Mouse (Mus musculus) testis, postnatal 10 days (tissue): Measurements from ENCODE around the gene Carm1.
A peak's percentile ranks its signal among the peaks of the same experiment; 100 is the strongest.

Experiments used
- DNase-seq: peaks from one replicate; pipeline ENCODE4 v3.0.0; 2021; ENCODE audit warnings: low spot score

Carm1 gene

DNA sequence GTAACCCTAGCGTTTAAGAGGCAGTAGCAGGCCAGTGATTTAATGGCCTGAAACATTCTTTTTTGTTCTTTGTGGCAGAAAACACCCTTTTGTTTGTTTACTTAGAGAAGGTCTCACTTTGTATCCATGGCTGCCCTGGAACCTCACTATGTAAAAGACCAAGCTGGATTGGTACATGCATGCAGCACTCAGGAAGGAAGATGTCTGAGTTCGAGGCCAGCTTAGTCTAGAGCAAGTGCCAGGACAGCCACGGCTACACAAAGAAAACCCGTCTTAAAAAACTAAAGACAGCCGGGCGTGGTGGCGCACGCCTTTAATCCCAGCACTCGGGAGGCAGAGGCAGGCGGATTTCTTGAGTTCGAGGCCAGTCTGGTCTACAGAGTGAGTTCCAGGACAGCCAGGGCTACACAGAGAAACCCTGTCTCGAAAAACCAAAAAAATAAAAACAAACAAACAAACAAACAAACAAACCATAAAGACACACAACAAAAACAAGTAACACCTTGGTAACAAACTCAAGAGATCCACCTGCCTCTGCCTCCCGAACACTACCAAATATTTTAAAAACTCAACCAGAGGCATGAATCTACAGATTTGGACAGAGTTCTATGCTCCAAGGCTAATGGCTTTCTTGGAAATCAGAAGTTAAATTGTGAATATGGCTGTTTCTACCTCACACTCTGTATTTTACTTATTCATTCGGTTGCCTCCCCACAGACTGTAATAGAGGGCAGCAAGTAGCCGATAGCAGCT is 68.3 kb downstream of the Carm1 start:
- DNase-seq, result no peak

GRCm38 (mm10) chr9:21615617-21616231 is 69.0 kb downstream of the Carm1 start, which contains the start of gene Smarca4:
Gene Smarca4 (plus strand): TSS chr9:21616169.
- peak; percentile 99 for DNase-seq

DNA sequence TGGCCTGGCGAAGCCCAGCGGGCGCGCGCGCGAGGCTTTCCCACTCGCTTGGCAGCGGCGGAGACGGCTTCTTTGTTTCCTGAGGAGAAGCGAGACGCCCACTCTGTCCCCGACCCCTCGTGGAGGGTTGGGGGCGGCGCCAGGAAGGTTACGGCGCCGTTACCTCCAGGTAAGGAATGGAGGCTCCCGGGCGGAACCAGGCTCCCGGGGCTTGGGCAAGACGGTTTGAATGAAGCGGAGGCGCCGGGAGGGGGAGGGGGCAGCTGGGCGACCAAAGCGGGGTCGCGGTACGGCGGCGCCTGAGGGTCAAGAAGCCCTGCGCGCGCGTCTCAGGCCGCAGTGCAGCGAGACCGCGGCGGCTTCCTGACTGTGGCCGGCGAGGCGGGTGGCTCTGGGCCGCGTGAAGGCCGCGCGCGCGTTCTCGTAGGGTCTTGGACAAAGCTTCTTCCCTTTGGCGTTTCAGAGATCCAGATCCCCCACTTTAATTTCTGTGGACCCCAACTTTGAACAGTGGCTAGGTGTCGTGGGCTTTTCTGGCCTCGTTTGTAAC is 69.6 kb downstream of the Carm1 start:
- DNase-seq, result peak; percentile 95

DNA sequence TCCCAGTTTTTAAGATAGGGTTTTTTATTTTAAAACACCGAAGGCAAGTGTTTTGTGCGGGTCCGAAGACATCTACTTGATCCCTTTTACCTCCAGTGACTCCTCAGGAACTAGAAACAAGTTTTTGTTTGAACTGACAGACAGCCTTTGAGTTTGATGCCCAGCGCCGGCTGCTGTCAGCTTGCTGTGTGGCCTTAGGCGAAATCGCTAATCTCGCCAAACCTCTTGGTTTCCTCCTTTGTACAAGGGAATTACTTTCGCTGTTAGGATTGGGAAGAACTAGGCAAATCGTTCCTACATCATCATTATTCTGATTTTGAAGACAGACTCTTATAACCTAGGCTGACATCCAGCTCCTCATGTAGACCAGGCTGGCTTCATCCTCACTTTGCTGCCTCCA is 70.4 kb downstream of the Carm1 start:
- DNase-seq, result no peak

DNA sequence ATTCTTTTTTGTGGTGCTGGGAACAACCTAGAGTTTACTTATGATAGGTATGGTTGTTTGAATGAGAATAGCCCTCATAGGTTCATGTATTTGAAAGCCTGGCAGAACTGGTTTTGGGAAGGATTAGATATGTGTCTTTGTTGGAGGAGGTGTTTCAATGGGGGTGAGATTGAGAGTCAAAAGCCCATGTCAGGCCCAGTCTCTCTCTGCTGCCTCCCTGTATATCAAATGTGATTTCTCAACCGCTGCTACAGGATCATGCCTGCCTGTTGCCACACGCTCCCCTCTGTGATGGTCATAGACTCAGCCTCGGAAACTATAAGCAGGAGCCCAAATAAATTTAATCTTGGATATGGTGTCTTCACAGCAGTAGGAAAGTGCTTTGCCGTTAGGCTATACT is 73.5 kb downstream of the Carm1 start:
- no peak for DNase-seq

DNA sequence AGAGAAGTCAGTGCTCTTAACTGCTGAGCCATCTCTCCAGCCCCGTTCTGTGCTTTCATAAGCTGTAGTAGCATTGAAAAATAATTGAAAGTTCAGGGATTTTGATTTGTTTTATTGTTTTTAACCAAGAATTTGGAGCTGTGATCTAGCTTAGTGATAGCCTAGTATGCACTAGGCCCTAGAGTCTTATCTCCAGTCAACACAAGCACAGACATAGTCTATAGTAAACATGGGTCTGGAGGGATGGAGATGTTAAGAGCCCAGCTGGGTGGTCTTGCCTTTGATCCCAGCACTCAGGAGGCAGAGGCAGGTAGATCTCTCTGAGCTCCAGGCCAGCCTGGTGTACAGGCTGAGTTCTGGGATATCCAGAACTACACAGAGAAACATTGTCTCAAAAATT is 76.0 kb downstream of the Carm1 start:
- DNase-seq, result no peak

- DNase-seq, result no peak
These were observed 78.9 kb downstream of the Carm1 start for GRCm38 (mm10) chr9:21625342-21626339.

- no peak for DNase-seq
These were observed 79.9 kb downstream of the Carm1 start for GRCm38 (mm10) chr9:21626571-21626970.

DNA sequence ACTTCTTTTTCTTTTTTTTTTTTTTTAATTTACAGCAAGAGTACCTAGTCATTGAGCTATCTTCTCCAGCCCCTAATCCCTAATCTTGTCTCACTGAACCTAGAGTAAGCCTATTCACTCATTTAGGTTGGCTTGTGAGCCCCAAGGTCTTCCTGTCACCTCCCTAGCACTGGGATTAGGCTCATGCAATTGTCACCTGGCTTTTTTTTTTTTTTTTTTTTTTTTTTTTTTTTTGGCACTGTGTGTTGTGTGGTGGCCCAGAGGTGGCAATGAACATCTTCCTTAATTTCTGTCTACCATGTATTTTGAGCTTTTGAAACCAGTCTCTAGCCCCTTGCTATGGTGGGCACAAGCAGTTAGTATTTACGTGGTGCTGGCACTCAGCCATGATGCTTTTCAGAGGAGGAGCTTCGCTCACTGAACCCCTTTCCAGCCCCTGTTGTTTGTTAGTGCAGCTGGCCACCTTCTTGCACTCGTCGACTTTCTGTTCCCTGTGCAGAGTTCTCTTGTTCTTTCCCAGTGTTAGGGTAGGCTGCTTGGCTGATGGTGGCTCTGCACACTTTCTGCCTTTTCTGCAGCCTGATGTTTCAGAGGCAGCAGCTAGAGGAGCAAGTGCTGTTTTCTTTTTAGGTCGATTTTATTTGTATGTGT is 80.6 kb downstream of the Carm1 start:
- no peak for DNase-seq

DNA sequence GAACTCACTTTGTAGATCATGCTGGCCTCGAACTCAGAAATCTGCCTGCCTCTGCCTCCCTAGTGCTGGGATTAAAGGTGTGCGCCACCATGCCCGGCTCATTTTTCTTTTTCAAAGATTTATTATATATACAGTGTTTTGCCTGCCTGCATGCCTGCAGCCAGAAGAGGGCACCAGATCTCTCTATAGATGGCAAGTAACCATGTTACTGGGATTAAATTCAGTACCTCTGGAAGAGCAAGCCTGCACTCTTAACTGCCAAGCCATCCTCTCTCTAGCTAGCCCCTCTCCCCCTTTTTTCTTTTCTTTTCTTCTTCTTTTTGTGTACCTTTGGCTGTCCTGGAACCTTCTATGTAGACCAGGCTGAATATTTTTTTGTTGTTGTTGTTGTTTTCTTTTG is 84.0 kb downstream of the Carm1 start:
- peak; percentile 65 for DNase-seq

GRCm38 (mm10) chr9:21633106-21633505 is 86.4 kb downstream of the Carm1 start:
- no peak for DNase-seq

GRCm38 (mm10) chr9:21635639-21636038 is 88.9 kb downstream of the Carm1 start:
- DNase-seq, result no peak

GRCm38 (mm10) chr9:21639031-21639430 is 92.3 kb downstream of the Carm1 start:
- no peak for DNase-seq
